Mouse (Mus musculus) ES-Bruce4 (cell line): ENCODE measurements around the gene H2afj. TPM values are rescaled to one million over a fixed set of nuclear protein-coding genes. Genes with fewer than 3 reads are reported as not detected.

Experiments used
- H3K27ac ChIP-seq: 2 replicates; pipeline ENCODE4 v1.5.1; 2012; ENCODE audit warnings: low read length, inconsistent platforms; ENCODE audit not compliant: insufficient read depth
- H3K27me3 ChIP-seq: 2 replicates; pipeline ENCODE4 v1.6.1; 2012; ENCODE audit warnings: mild to moderate bottlenecking, low read length, inconsistent platforms; ENCODE audit not compliant: control insufficient read depth, poor library complexity, insufficient read depth, severe bottlenecking
- H3K36me3 ChIP-seq: 2 replicates; pipeline ENCODE4 v1.6.1; 2012; ENCODE audit warnings: inconsistent platforms, mild to moderate bottlenecking, low read length, moderate library complexity; ENCODE audit not compliant: control insufficient read depth, poor library complexity, insufficient read depth, severe bottlenecking
- H3K4me1 ChIP-seq: one replicate; pipeline ENCODE4 v1.8.1; 2011; ENCODE audit warnings: low read length; ENCODE audit not compliant: control insufficient read depth, insufficient read depth
- H3K4me3 ChIP-seq: 2 replicates; pipeline ENCODE4 v1.5.1; 2011; ENCODE audit warnings: low read depth, mild to moderate bottlenecking, low read length
- H3K9ac ChIP-seq: 2 replicates; pipeline ENCODE4 v1.6.1; 2012; ENCODE audit warnings: low read depth, mild to moderate bottlenecking, inconsistent platforms; ENCODE audit not compliant: poor library complexity, severe bottlenecking
- H3K9me3 ChIP-seq: replicated peaks from 2 replicates; pipeline ENCODE4 v1.6.1; 2012; ENCODE audit warnings: mild to moderate bottlenecking, low read length, inconsistent platforms; ENCODE audit not compliant: control insufficient read depth, poor library complexity, insufficient read depth, severe bottlenecking
- CTCF ChIP-seq: IDR thresholded peaks from one replicate; pipeline ENCODE4 v1.8.1; 2011; ENCODE audit warnings: low read depth, low read length
- EP300 ChIP-seq: IDR thresholded peaks from 2 replicates; pipeline ENCODE4 v1.6.1; 2011; ENCODE audit warnings: low read depth, low read length; ENCODE audit not compliant: insufficient read depth
- POLR2A ChIP-seq: IDR thresholded peaks from one replicate; pipeline ENCODE4 v1.8.1; 2011; ENCODE audit warnings: low read length; ENCODE audit not compliant: insufficient read depth
- polyA plus RNA-seq: library from polyadenylated mRNA; stranded (reverse); fragments of >200 nt; gene quantifications from 2 replicates; pipeline ENCODE4 v1.2.4, GENCODE M21; 2011; ENCODE audit warnings: low read depth; ENCODE audit not compliant: missing spikeins, insufficient read depth, insufficient read length

H2afj gene
- polyA plus RNA-seq, 1 experiment: 34.3 TPM

- Histone ChIP-seq H3K36me3 (no peaks in the 10 kb centered on the region), H3K4me3 (peak within 1 kb of the TSS; percentile 65), H3K27me3 (no peaks in the 10 kb centered on the region; the same call in 1 of the 2 replicates), H3K27ac (peak within 1 kb of the TSS; percentile 67), H3K9me3 (peaks cover 3% of the 10 kb centered on the region; the same call in 1 of the 2 replicates), H3K9ac (peak within 1 kb of the TSS; percentile 68), H3K4me1 (peaks cover 4% of the 10 kb centered on the region)
- no peak for TF ChIP-seq CTCF
- peak; percentile 92 for TF ChIP-seq POLR2A
- TF ChIP-seq EP300: 0 out of 2 replicates have a peak, but pooled peaks have one; percentile 10
These were observed 4.1 kb upstream of the H2afj start, which contains the start of gene Hist4h4 for GRCm38 (mm10) chr6:136803739-136804633. Gene Hist4h4 (minus strand): TSS chr6:136804415.

GRCm38 (mm10) chr6:136804705-136805408 is 3.2 kb upstream of the H2afj start:
- Histone ChIP-seq H3K36me3 (peaks cover 4% of the 10 kb centered on the region; the same call in 1 of the 2 replicates), H3K27me3 (no peaks in the 10 kb centered on the region; the same call in 1 of the 2 replicates), H3K27ac (peak overlapping the region; percentile 54), H3K9ac (peak overlapping the region; percentile 29; the same call in 1 of the 2 replicates), H3K4me3 (0 out of 2 replicates have a peak overlapping the region, but pooled peaks have one; percentile 8), H3K4me1 (peaks cover 4% of the 10 kb centered on the region), H3K9me3 (peaks cover 3% of the 10 kb centered on the region; the same call in 1 of the 2 replicates)
- TF ChIP-seq CTCF (no peak), POLR2A (no peak), EP300 (no peak)

DNA sequence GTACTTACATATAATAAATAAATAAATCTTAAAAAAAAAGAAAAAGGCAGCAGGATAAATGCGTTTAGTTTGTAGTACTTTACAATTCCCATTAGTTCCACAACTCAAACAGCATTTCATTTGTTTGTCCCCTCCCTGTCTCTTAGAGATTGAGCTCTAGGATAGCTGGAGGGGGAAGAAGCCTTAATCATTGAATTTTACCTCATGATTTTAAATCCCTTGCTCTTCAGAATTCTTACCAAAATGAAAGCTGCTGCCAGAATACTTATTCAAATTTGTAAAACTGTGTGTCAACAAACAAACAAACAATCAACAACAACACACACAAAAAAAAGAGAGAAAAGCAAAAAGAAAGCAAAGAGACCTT is 2.7 kb upstream of the H2afj start:
- H3K36me3 ChIP-seq: peaks cover 9% of the 10 kb centered on the region; the same call in 1 of the 2 replicates
- no peak overlapping the region for H3K9ac ChIP-seq
- peaks cover 6% of the 10 kb centered on the region for H3K4me1 ChIP-seq
- H3K27ac ChIP-seq: no peak overlapping the region
- H3K9me3 ChIP-seq: peaks cover 3% of the 10 kb centered on the region; the same call in 1 of the 2 replicates
- no peak for TF ChIP-seq EP300
- TF ChIP-seq CTCF: no peak
- no peak for TF ChIP-seq POLR2A
- no peaks in the 10 kb centered on the region; the same call in 1 of the 2 replicates for H3K27me3 ChIP-seq
- H3K4me3 ChIP-seq: no peak overlapping the region

GRCm38 (mm10) chr6:136806819-136807218 is 1.2 kb upstream of the H2afj start:
- Histone ChIP-seq H3K27me3 (no peaks in the 10 kb centered on the region), H3K4me3 (peak overlapping the region; percentile 20), H3K9me3 (no peaks in the 10 kb centered on the region), H3K9ac (peak overlapping the region; percentile 85), H3K36me3 (peaks cover 9% of the 10 kb centered on the region; the same call in 1 of the 2 replicates), H3K27ac (peak overlapping the region; percentile 95), H3K4me1 (peaks cover 6% of the 10 kb centered on the region)
- TF ChIP-seq CTCF (no peak), POLR2A (no peak), EP300 (no peak)

- peaks cover 9% of the 10 kb centered on the region; the same call in 1 of the 2 replicates for H3K36me3 ChIP-seq
- TF ChIP-seq POLR2A (no peak), EP300 (no peak), CTCF (no peak)
- H3K9me3 ChIP-seq: no peaks in the 10 kb centered on the region
- no peaks in the 10 kb centered on the region for H3K27me3 ChIP-seq
- peak overlapping the region; percentile 85 for H3K9ac ChIP-seq
- peak overlapping the region; percentile 93 for H3K4me3 ChIP-seq
- peaks cover 8% of the 10 kb centered on the region for H3K4me1 ChIP-seq
- H3K27ac ChIP-seq: peak overlapping the region; percentile 95
These were observed 540 bp upstream of the H2afj start for GRCm38 (mm10) chr6:136807395-136808013.
